ENCODE assay signal across 8 mouse cellular contexts in the genomic region with DNA sequence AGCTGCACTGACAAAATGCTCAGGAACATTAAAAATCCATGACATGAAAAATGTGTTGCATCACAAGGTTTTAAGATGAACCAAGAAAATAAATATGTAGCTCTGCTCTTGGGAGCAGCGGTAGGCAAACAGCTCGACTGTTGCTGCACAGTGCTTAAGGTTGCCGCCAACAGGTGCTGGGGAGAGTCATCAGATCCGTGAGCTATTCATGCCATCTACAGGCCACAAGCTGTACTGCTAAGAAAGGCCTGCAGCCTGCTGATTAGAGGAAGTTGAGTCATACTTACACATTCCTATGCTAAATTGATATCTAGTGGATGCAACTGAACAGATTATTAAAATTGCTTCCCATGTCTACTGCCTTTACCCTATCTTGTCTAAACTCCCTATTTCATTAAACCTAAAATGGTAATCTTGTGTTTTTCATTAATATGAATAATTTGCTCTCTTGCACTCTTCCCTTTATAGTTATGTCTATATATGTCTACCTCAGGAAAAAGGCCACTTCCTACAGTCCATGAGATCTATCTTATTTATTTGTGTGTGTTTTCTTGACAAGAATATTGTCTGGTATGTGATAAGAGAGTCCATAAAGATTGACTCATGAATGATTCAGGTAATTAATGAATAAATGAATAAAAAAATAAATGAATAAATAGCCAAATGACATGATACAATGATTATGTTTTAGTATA.
DNase-seq lines count a peak whose midpoint lies in the region; ATAC-seq and TF ChIP-seq lines count a peak whose summit lies in the region.

No protein-coding gene starts in this region.

- H3K36me3 ChIP-seq in testis, adult 2 months (ENCODE audit: control insufficient read depth, insufficient read depth, low read length) = no peaks in the 10 kb centered on the region
- H3K36me3 ChIP-seq in kidney, adult 2 months (ENCODE audit: control insufficient read depth, insufficient read depth, low read length) = no peaks in the 10 kb centered on the region
- H3K36me3 ChIP-seq in midbrain, embryonic 15.5 days (replicated peaks) = no peaks in the 10 kb centered on the region

- H3K9me3 ChIP-seq in midbrain, embryonic 15.5 days = no peaks in the 10 kb centered on the region

- intact Hi-C loops in left cerebral cortex, postnatal 36 days (cut with DNase I) = loop anchor here (5.0 kb wide), 1 partner anchor 671 kb away; no protein-coding TSS in a partner anchor

- no peaks in the 10 kb centered on the region for H3K4me1 ChIP-seq in testis, adult 2 months (ENCODE audit: control insufficient read depth, insufficient read depth, low read length)
- no peaks in the 10 kb centered on the region for H3K4me1 ChIP-seq in kidney, adult 2 months (ENCODE audit: control insufficient read depth, insufficient read depth, low read length)
- no peaks in the 10 kb centered on the region for H3K4me1 ChIP-seq in midbrain, embryonic 15.5 days

- ATAC-seq in midbrain, embryonic 15.5 days (replicated peaks) = peak; percentile 98

- no peak overlapping the region for H3K27ac ChIP-seq in testis, adult 2 months (ENCODE audit: control insufficient read depth, insufficient read depth, low read depth, low read length)
- H3K27ac ChIP-seq in kidney, adult 2 months (ENCODE audit: insufficient read depth, low read depth, low read length) = no peak overlapping the region
- H3K27ac ChIP-seq in midbrain, embryonic 15.5 days = no peak overlapping the region

- no peak overlapping the region for H3K9ac ChIP-seq in midbrain, embryonic 15.5 days

- no peak overlapping the region for H3K4me2 ChIP-seq in midbrain, embryonic 15.5 days

- no peaks in the 10 kb centered on the region for H3K27me3 ChIP-seq in testis, adult 2 months (ENCODE audit: control insufficient read depth, insufficient read depth, low read length)
- H3K27me3 ChIP-seq in kidney, adult 2 months (replicated peaks; ENCODE audit: control insufficient read depth, insufficient read depth, low read length) = no peaks in the 10 kb centered on the region
- H3K27me3 ChIP-seq in midbrain, embryonic 15.5 days (replicated peaks) = no peaks in the 10 kb centered on the region

- DNase-seq in testis, postnatal 14 days (ENCODE audit: low spot score) = no peak
- peak; percentile 51 for DNase-seq in cerebellum, adult 9-11 months
- DNase-seq in frontal cortex, postnatal 25 days (ENCODE audit: low spot score in 2 of 2) = peak; percentile 31 to 58
- peak; percentile 56 for DNase-seq in kidney, adult 2 months
- DNase-seq in left cerebral cortex, postnatal 36 days (ENCODE audit: low spot score in 2 of 2) = peak; percentile 59 to 67
- DNase-seq in testis, postnatal 10 days (ENCODE audit: low spot score) = peak; percentile 54

- TF ChIP-seq CTCF in testis, adult 2 months (IDR thresholded peaks at IDR 0.05; ENCODE audit: control insufficient read depth, insufficient read depth, insufficient replicate concordance, low read depth, low read length) = peak; percentile 39; the same call in 1 of the 2 replicates
- TF ChIP-seq CTCF in kidney, adult 2 months (conservative IDR thresholded peaks at IDR 0.05; ENCODE audit: insufficient read depth, insufficient read length, low read depth, low read length) = peak; percentile 81

- no peak for TF ChIP-seq POLR2A in testis, adult 2 months (IDR thresholded peaks at IDR 0.05; ENCODE audit: control insufficient read depth, low read depth, low read length)
- TF ChIP-seq POLR2A in kidney, adult 2 months (IDR thresholded peaks at IDR 0.05; ENCODE audit: low read depth, low read length) = no peak

- H3K4me3 ChIP-seq in testis, adult 2 months (ENCODE audit: control insufficient read depth, low read depth, low read length) = no peak overlapping the region
- H3K4me3 ChIP-seq in kidney, adult 2 months (ENCODE audit: insufficient read depth, low read depth, low read length) = no peak overlapping the region
- H3K4me3 ChIP-seq in midbrain, embryonic 15.5 days = no peak overlapping the region

- WGBS in kidney, adult 2 months = under 1% methylated on average over 4 of the region's 4 CpGs
- WGBS in midbrain, embryonic 15.5 days = 2% methylated on average over 4 of the region's 4 CpGs
